Mouse (Mus musculus) ES-Bruce4 (cell line): ENCODE measurements around the gene Ajm1. TPM values are rescaled to one million over a fixed set of nuclear protein-coding genes. Genes with fewer than 3 reads are reported as not detected.

ENCODE experiments used
- H3K27ac ChIP-seq: 2 replicates; pipeline ENCODE4 v1.5.1; 2012; ENCODE audit warnings: low read length, inconsistent platforms; ENCODE audit not compliant: insufficient read depth
- H3K27me3 ChIP-seq: 2 replicates; pipeline ENCODE4 v1.6.1; 2012; ENCODE audit warnings: mild to moderate bottlenecking, low read length, inconsistent platforms; ENCODE audit not compliant: control insufficient read depth, poor library complexity, insufficient read depth, severe bottlenecking
- H3K36me3 ChIP-seq: 2 replicates; pipeline ENCODE4 v1.6.1; 2012; ENCODE audit warnings: inconsistent platforms, mild to moderate bottlenecking, low read length, moderate library complexity; ENCODE audit not compliant: control insufficient read depth, poor library complexity, insufficient read depth, severe bottlenecking
- H3K4me1 ChIP-seq: one replicate; pipeline ENCODE4 v1.8.1; 2011; ENCODE audit warnings: low read length; ENCODE audit not compliant: control insufficient read depth, insufficient read depth
- H3K4me3 ChIP-seq: 2 replicates; pipeline ENCODE4 v1.5.1; 2011; ENCODE audit warnings: low read depth, mild to moderate bottlenecking, low read length
- H3K9ac ChIP-seq: 2 replicates; pipeline ENCODE4 v1.6.1; 2012; ENCODE audit warnings: low read depth, mild to moderate bottlenecking, inconsistent platforms; ENCODE audit not compliant: poor library complexity, severe bottlenecking
- H3K9me3 ChIP-seq: replicated peaks from 2 replicates; pipeline ENCODE4 v1.6.1; 2012; ENCODE audit warnings: mild to moderate bottlenecking, low read length, inconsistent platforms; ENCODE audit not compliant: control insufficient read depth, poor library complexity, insufficient read depth, severe bottlenecking
- CTCF ChIP-seq: IDR thresholded peaks from one replicate; pipeline ENCODE4 v1.8.1; 2011; ENCODE audit warnings: low read depth, low read length
- EP300 ChIP-seq: IDR thresholded peaks from 2 replicates; pipeline ENCODE4 v1.6.1; 2011; ENCODE audit warnings: low read depth, low read length; ENCODE audit not compliant: insufficient read depth
- POLR2A ChIP-seq: IDR thresholded peaks from one replicate; pipeline ENCODE4 v1.8.1; 2011; ENCODE audit warnings: low read length; ENCODE audit not compliant: insufficient read depth
- polyA plus RNA-seq: library from polyadenylated mRNA; stranded (reverse); fragments of >200 nt; gene quantifications from 2 replicates; pipeline ENCODE4 v1.2.4, GENCODE M21; 2011; ENCODE audit warnings: low read depth; ENCODE audit not compliant: missing spikeins, insufficient read depth, insufficient read length

Gene Ajm1
- polyA plus RNA-seq, 1 experiment, result 0.70 TPM

- TF ChIP-seq POLR2A (no peak), EP300 (no peak), CTCF (no peak)
- H3K36me3 ChIP-seq, result no peaks in the 10 kb centered on the region; the same call in 1 of the 2 replicates
- no peaks in the 10 kb centered on the region for H3K27me3 ChIP-seq
- H3K4me3 ChIP-seq, result no peak overlapping the region
- no peaks in the 10 kb centered on the region for H3K9me3 ChIP-seq
- H3K4me1 ChIP-seq, result peaks cover 2% of the 10 kb centered on the region
- no peak overlapping the region for H3K9ac ChIP-seq
- no peak overlapping the region for H3K27ac ChIP-seq
These were observed 41.0 kb downstream of the Ajm1 start for GRCm38 (mm10) chr2:25540541-25540948.

GRCm38 (mm10) chr2:25536531-25536930 is 45.0 kb downstream of the Ajm1 start:
- H3K4me3 ChIP-seq, result no peak overlapping the region
- no peaks in the 10 kb centered on the region for H3K27me3 ChIP-seq
- H3K9ac ChIP-seq, result no peak overlapping the region
- no peaks in the 10 kb centered on the region; the same call in 1 of the 2 replicates for H3K36me3 ChIP-seq
- H3K27ac ChIP-seq, result no peak overlapping the region
- H3K9me3 ChIP-seq, result no peaks in the 10 kb centered on the region
- no peak for TF ChIP-seq CTCF
- TF ChIP-seq POLR2A, result no peak
- TF ChIP-seq EP300, result no peak
- H3K4me1 ChIP-seq, result no peaks in the 10 kb centered on the region

- Histone ChIP-seq H3K9me3 (no peaks in the 10 kb centered on the region), H3K36me3 (no peaks in the 10 kb centered on the region; the same call in 1 of the 2 replicates), H3K4me3 (no peak overlapping the region), H3K27ac (no peak overlapping the region), H3K4me1 (no peaks in the 10 kb centered on the region), H3K9ac (no peak overlapping the region), H3K27me3 (no peaks in the 10 kb centered on the region)
- TF ChIP-seq EP300, result no peak
- TF ChIP-seq CTCF, result no peak
- no peak for TF ChIP-seq POLR2A
These were observed 46.7 kb downstream of the Ajm1 start for GRCm38 (mm10) chr2:25534866-25535182.

DNA sequence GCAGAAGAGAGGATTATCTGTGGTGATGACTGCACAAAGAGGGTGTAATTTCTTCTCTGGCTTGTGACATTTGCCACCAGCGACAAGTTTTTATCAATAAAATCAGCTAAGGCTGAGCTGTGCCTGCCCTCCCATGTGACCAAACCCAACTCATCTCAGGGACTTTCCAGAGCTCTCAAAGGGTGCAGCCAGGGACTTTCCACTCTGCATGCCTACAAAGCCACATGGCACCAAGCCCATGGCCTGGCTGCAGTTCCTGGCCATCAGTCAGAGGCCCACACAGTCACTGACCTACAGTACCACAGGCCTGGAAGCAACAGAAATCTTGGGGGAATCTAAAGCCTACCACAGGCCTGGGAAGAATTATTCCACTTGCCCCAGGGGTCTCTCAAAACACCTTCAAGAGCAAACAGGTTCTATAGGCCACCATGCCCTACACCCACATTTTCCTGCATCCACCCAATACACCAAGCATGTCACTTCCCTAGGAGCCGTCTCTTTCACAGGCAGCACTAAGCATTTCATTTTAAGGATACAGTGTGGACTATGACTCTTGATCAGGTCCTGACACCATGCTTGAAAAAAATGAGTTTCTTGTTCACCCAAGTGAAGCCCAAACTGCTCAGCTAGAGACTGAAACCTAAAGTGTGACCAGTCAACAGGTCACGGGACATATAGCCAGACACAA is 47.2 kb downstream of the Ajm1 start:
- H3K36me3 ChIP-seq, result no peaks in the 10 kb centered on the region; the same call in none of the 2 replicates
- no peak overlapping the region for H3K9ac ChIP-seq
- no peak for TF ChIP-seq CTCF
- no peak for TF ChIP-seq EP300
- TF ChIP-seq POLR2A, result no peak
- H3K9me3 ChIP-seq, result no peaks in the 10 kb centered on the region
- no peaks in the 10 kb centered on the region for H3K27me3 ChIP-seq
- no peak overlapping the region for H3K4me3 ChIP-seq
- no peak overlapping the region for H3K27ac ChIP-seq
- no peaks in the 10 kb centered on the region for H3K4me1 ChIP-seq

GRCm38 (mm10) chr2:25533707-25534106 is 47.9 kb downstream of the Ajm1 start:
- Histone ChIP-seq H3K9ac (no peak overlapping the region), H3K27ac (no peak overlapping the region), H3K4me1 (no peaks in the 10 kb centered on the region), H3K4me3 (no peak overlapping the region), H3K9me3 (no peaks in the 10 kb centered on the region), H3K27me3 (no peaks in the 10 kb centered on the region), H3K36me3 (peaks cover 6% of the 10 kb centered on the region)
- no peak for TF ChIP-seq EP300
- TF ChIP-seq POLR2A, result no peak
- TF ChIP-seq CTCF, result no peak

- H3K36me3 ChIP-seq, result peaks cover 6% of the 10 kb centered on the region
- H3K4me1 ChIP-seq, result no peaks in the 10 kb centered on the region
- no peaks in the 10 kb centered on the region; the same call in 1 of the 2 replicates for H3K27me3 ChIP-seq
- H3K4me3 ChIP-seq, result no peak overlapping the region
- no peak overlapping the region for H3K27ac ChIP-seq
- H3K9ac ChIP-seq, result no peak overlapping the region
- no peak for TF ChIP-seq CTCF
- TF ChIP-seq EP300, result no peak
- TF ChIP-seq POLR2A, result no peak
- no peaks in the 10 kb centered on the region for H3K9me3 ChIP-seq
These were observed 54.9 kb downstream of the Ajm1 start for GRCm38 (mm10) chr2:25526510-25527302.

Other genes starting within 250 kb of the Ajm1 start
- gene Man1b1, start 249.4 kb downstream of the Ajm1 start, polyA plus RNA-seq, result 45.6 and 57.3 TPM in 2 replicates
- 27.8 and 29.4 TPM in 2 replicates for gene Dpp7, start 225.4 kb downstream of the Ajm1 start, polyA plus RNA-seq
- gene Uap1l1, start 216.1 kb downstream of the Ajm1 start, polyA plus RNA-seq, result 49.8 and 51.1 TPM in 2 replicates
- 19.2 and 22.4 TPM in 2 replicates for gene Sapcd2, start 209.4 kb downstream of the Ajm1 start, polyA plus RNA-seq
- gene Entpd2, start 185.9 kb downstream of the Ajm1 start, polyA plus RNA-seq, result 4.2 and 5.6 TPM in 2 replicates
- 29.7 and 40.9 TPM in 2 replicates for gene Npdc1, start 182.4 kb downstream of the Ajm1 start, polyA plus RNA-seq
- not detected in 2 replicates for gene Fut7, start 158.5 kb downstream of the Ajm1 start, polyA plus RNA-seq
- gene Abca2, start 153.1 kb downstream of the Ajm1 start, polyA plus RNA-seq, result 14.0 and 14.2 TPM in 2 replicates
- not detected in 2 replicates for gene Clic3, start 124.9 kb downstream of the Ajm1 start, polyA plus RNA-seq
- 3.7 and 5.7 TPM in 2 replicates for gene Paxx, start 120.7 kb downstream of the Ajm1 start, polyA plus RNA-seq
- gene Ptgds, start 111.7 kb downstream of the Ajm1 start, polyA plus RNA-seq, result 0.57 TPM in 1 of 2 replicates, not detected in the other
- not detected in 2 replicates for gene Lcn12, start 87.8 kb downstream of the Ajm1 start, polyA plus RNA-seq
- gene Fbxw5, start 81.0 kb downstream of the Ajm1 start, polyA plus RNA-seq, result 16.4 and 18.4 TPM in 2 replicates
- 3.5 and 4.9 TPM in 2 replicates for gene C8g, start 80.0 kb downstream of the Ajm1 start, polyA plus RNA-seq
- gene Traf2, start 34.8 kb downstream of the Ajm1 start, polyA plus RNA-seq, result 9.4 and 9.8 TPM in 2 replicates
- 107 and 122 TPM in 2 replicates for gene Edf1, start 23.9 kb downstream of the Ajm1 start, polyA plus RNA-seq
- gene Mamdc4, start 6.9 kb downstream of the Ajm1 start, polyA plus RNA-seq, result 0.65 and 3.7 TPM in 2 replicates
- gene Phpt1, start 6.5 kb downstream of the Ajm1 start, polyA plus RNA-seq, result 37.0 and 47.9 TPM in 2 replicates
- gene Rabl6, start 26.8 kb upstream of the Ajm1 start, polyA plus RNA-seq, result 72.5 and 80.2 TPM in 2 replicates
- not detected in 2 replicates for gene Ccdc183, start 35.9 kb upstream of the Ajm1 start, polyA plus RNA-seq
- gene Tmem141, start 40.2 kb upstream of the Ajm1 start, polyA plus RNA-seq, result 12.3 and 13.4 TPM in 2 replicates
- not detected in 2 replicates for gene Fcna, start 46.3 kb upstream of the Ajm1 start, polyA plus RNA-seq
- gene Lcn8, start 71.4 kb upstream of the Ajm1 start, polyA plus RNA-seq, result not detected in 2 replicates
- gene Lcn5, start 76.2 kb upstream of the Ajm1 start, polyA plus RNA-seq, result not detected in 2 replicates
- gene Lcn6, start 95.0 kb upstream of the Ajm1 start, polyA plus RNA-seq, result not detected in 2 replicates
- not detected in 2 replicates for gene Lcn10, start 101.0 kb upstream of the Ajm1 start, polyA plus RNA-seq
- not detected in 2 replicates for gene Obp2a, start 118.3 kb upstream of the Ajm1 start, polyA plus RNA-seq
- gene Bmyc, start 125.0 kb upstream of the Ajm1 start, polyA plus RNA-seq, result 10.5 and 17.0 TPM in 2 replicates
- not detected in 2 replicates for gene Obp2b, start 155.3 kb upstream of the Ajm1 start, polyA plus RNA-seq
- not detected in 2 replicates for gene Lcn3, start 183.8 kb upstream of the Ajm1 start, polyA plus RNA-seq
- not detected in 2 replicates for gene Lcn11, start 195.3 kb upstream of the Ajm1 start, polyA plus RNA-seq
- not detected in 2 replicates for gene Gm13539, start 200.5 kb upstream of the Ajm1 start, polyA plus RNA-seq
- not detected in 2 replicates for gene Glt6d1, start 234.1 kb upstream of the Ajm1 start, polyA plus RNA-seq
- not detected in 2 replicates for gene Lcn9, start 241.4 kb upstream of the Ajm1 start, polyA plus RNA-seq